Mouse (Mus musculus) stomach, postnatal 0 days (tissue): Measurements from ENCODE around the gene Adgrf1. TPM values are rescaled to one million over a fixed set of nuclear protein-coding genes. Genes with fewer than 3 reads are reported as not detected.

Source experiments
- ATAC-seq: fragments of 200-750 bp; cut with Nextera tagmentation; 2 replicates; pipeline ENCODE4 v1.8.0; 2017; ENCODE audit not compliant: low FRiP score, low TSS enrichment
- DNase-seq: peaks from one replicate; pipeline ENCODE4 v3.0.0-alpha.2; 2016; ENCODE audit warnings: low spot score
- H3K27ac ChIP-seq: fragments of 300-500 bp; sonication (generic); replicated peaks from 2 replicates; pipeline ENCODE4 v1.5.1; 2014; ENCODE audit warnings: mild to moderate bottlenecking, control low read depth
- H3K27me3 ChIP-seq: fragments of 300-500 bp; sonication (generic); 2 replicates; pipeline ENCODE4 v1.6.1; 2014; ENCODE audit warnings: low read length; ENCODE audit not compliant: control insufficient read depth, insufficient read depth
- H3K36me3 ChIP-seq: fragments of 300-500 bp; sonication (generic); 2 replicates; pipeline ENCODE4 v1.6.1; 2014; ENCODE audit warnings: low read length, mixed read lengths; ENCODE audit not compliant: control insufficient read depth, insufficient read depth
- H3K4me1 ChIP-seq: fragments of 300-500 bp; sonication (generic); replicated peaks from 2 replicates; pipeline ENCODE4 v1.6.1; 2014; ENCODE audit warnings: antibody characterized with exemption; ENCODE audit not compliant: control insufficient read depth, insufficient read depth
- H3K4me2 ChIP-seq: fragments of 300-500 bp; sonication (generic); replicated peaks from 2 replicates; pipeline ENCODE4 v1.6.1; 2014; ENCODE audit warnings: low read depth, mild to moderate bottlenecking, control low read depth, moderate library complexity
- H3K4me3 ChIP-seq: fragments of 300-500 bp; sonication (generic); 2 replicates; pipeline ENCODE4 v1.5.1; 2014; ENCODE audit warnings: low read depth, low read length, control low read depth
- H3K9ac ChIP-seq: fragments of 300-500 bp; sonication (generic); 2 replicates; pipeline ENCODE4 v1.6.1; 2014; ENCODE audit warnings: mild to moderate bottlenecking, low read length, control low read depth, mixed read lengths
- H3K9me3 ChIP-seq: fragments of 300-500 bp; sonication (generic); 2 replicates; pipeline ENCODE4 v1.6.1; 2016; ENCODE audit warnings: low read length; ENCODE audit not compliant: control insufficient read depth
- CTCF ChIP-seq: IDR thresholded peaks from 2 replicates; pipeline ENCODE4 v1.5.1; 2016; ENCODE audit warnings: antibody characterized with exemption, low read depth, mild to moderate bottlenecking, moderate library complexity
- EP300 ChIP-seq: optimal IDR thresholded peaks from 2 replicates; pipeline ENCODE3; 2016; ENCODE audit warnings: antibody characterized with exemption
- WGBS: fragments of 180-500 bp; shearing (Covaris S2); extraction: QIAGEN DNeasy Blood & Tissue Kit; methylation state at CpG from one replicate; pipeline ENCODE4 v1.1.7; 2014; 5-methylcytosine and 5-hydroxymethylcytosine counted together
- polyA plus RNA-seq: library from polyadenylated mRNA; unstranded; fragments of >200 nt; fragmentation: Nextera tagmentation; extraction: Ambion mirVana; gene quantifications from 2 replicates; pipeline ENCODE4 v1.2.1, GENCODE M21; 2015

The Adgrf1 gene
- 0.17 and 0.29 TPM in 2 replicates for polyA plus RNA-seq

GRCm38 (mm10) chr17:43270161-43270560 is at the start of gene Adgrf1:
TSS of gene Adgrf1 (plus strand) at chr17:43270329.
- 47% methylated on average over 6 of the region's 6 CpGs for WGBS
- H3K9ac ChIP-seq: no peak within 1 kb of the TSS
- no peaks in the 10 kb centered on the region for H3K9me3 ChIP-seq
- H3K4me3 ChIP-seq: no peak within 1 kb of the TSS
- no peaks in the 10 kb centered on the region for H3K36me3 ChIP-seq
- no peaks in the 10 kb centered on the region for H3K27me3 ChIP-seq
- H3K27ac ChIP-seq: no peak within 1 kb of the TSS
- H3K4me2 ChIP-seq: no peak within 1 kb of the TSS
- no peak for TF ChIP-seq EP300
- TF ChIP-seq CTCF: no peak
- no peaks in the 10 kb centered on the region for H3K4me1 ChIP-seq
- ATAC-seq (0 out of 2 replicates have a peak, but pooled peaks have one; percentile 30), DNase-seq (peak; percentile 26)

- H3K27ac ChIP-seq: peak overlapping the region; percentile 18; the same call in 1 of the 2 replicates
- H3K9ac ChIP-seq: no peak overlapping the region
- H3K27me3 ChIP-seq: no peaks in the 10 kb centered on the region
- H3K9me3 ChIP-seq: no peaks in the 10 kb centered on the region
- no peak overlapping the region for H3K4me3 ChIP-seq
- DNase-seq (peak; percentile 32), ATAC-seq (peak; percentile 71)
- TF ChIP-seq CTCF (no peak), EP300 (no peak)
- H3K36me3 ChIP-seq: no peaks in the 10 kb centered on the region
- 51% methylated on average over 6 of the region's 6 CpGs for WGBS
- H3K4me1 ChIP-seq: no peaks in the 10 kb centered on the region
- no peak overlapping the region for H3K4me2 ChIP-seq
These were observed 44.0 kb upstream of the Adgrf1 start for GRCm38 (mm10) chr17:43226101-43226500.

- H3K4me2 ChIP-seq: peak overlapping the region; percentile 41; the same call in 1 of the 2 replicates
- H3K27me3 ChIP-seq: no peaks in the 10 kb centered on the region
- no peaks in the 10 kb centered on the region for H3K36me3 ChIP-seq
- DNase-seq (peak; percentile 70), ATAC-seq (peak; percentile 64)
- TF ChIP-seq EP300: no peak
- TF ChIP-seq CTCF: peak; percentile 87
- 33% methylated on average over 12 of the region's 12 CpGs for whole genome bisulfite sequencing
- H3K4me3 ChIP-seq: no peak overlapping the region; the same call in 1 of the 2 replicates
- H3K27ac ChIP-seq: no peak overlapping the region
- H3K9me3 ChIP-seq: no peaks in the 10 kb centered on the region
- no peak overlapping the region for H3K9ac ChIP-seq
- H3K4me1 ChIP-seq: no peaks in the 10 kb centered on the region
These were observed 40.3 kb upstream of the Adgrf1 start for GRCm38 (mm10) chr17:43229621-43230513.

GRCm38 (mm10) chr17:43230821-43231220 is 39.3 kb upstream of the Adgrf1 start:
- Histone ChIP-seq H3K4me1 (no peaks in the 10 kb centered on the region), H3K9me3 (no peaks in the 10 kb centered on the region), H3K9ac (no peak overlapping the region), H3K4me3 (no peak overlapping the region), H3K27me3 (no peaks in the 10 kb centered on the region), H3K36me3 (no peaks in the 10 kb centered on the region), H3K27ac (no peak overlapping the region), H3K4me2 (no peak overlapping the region)
- 89% methylated on average over 7 of the region's 7 CpGs for WGBS
- no peak for TF ChIP-seq EP300
- no peak for TF ChIP-seq CTCF
- DNase-seq (no peak), ATAC-seq (no peak)

- TF ChIP-seq EP300 (no peak), CTCF (no peak)
- H3K4me2 ChIP-seq: no peak overlapping the region
- no peak overlapping the region for H3K9ac ChIP-seq
- H3K36me3 ChIP-seq: no peaks in the 10 kb centered on the region
- DNase-seq (peak; percentile 29), ATAC-seq (0 out of 2 replicates have a peak, but pooled peaks have one; percentile 33)
- no peaks in the 10 kb centered on the region for H3K4me1 ChIP-seq
- no peaks in the 10 kb centered on the region for H3K27me3 ChIP-seq
- H3K27ac ChIP-seq: no peak overlapping the region
- 34% methylated on average over 6 of the region's 6 CpGs for WGBS
- no peaks in the 10 kb centered on the region for H3K9me3 ChIP-seq
- H3K4me3 ChIP-seq: no peak overlapping the region
These were observed 37.4 kb upstream of the Adgrf1 start for GRCm38 (mm10) chr17:43232769-43233168.

- no peak overlapping the region for H3K9ac ChIP-seq
- no peak for ATAC-seq
- H3K4me2 ChIP-seq: no peak overlapping the region
- DNase-seq: no peak
- no peaks in the 10 kb centered on the region for H3K4me1 ChIP-seq
- no peaks in the 10 kb centered on the region for H3K36me3 ChIP-seq
- H3K4me3 ChIP-seq: no peak overlapping the region
- H3K9me3 ChIP-seq: no peaks in the 10 kb centered on the region
- H3K27me3 ChIP-seq: no peaks in the 10 kb centered on the region
- WGBS: 78% methylated on average over 14 of the region's 14 CpGs
- no peak overlapping the region for H3K27ac ChIP-seq
- TF ChIP-seq CTCF (no peak), EP300 (no peak)
These were observed 33.4 kb upstream of the Adgrf1 start for GRCm38 (mm10) chr17:43236656-43237250.
